Mouse (Mus musculus) urinary bladder, postnatal 25 days (tissue): ENCODE results near the gene Tmem94.

ENCODE experiments used
- DNase-seq: peaks from one replicate; pipeline ENCODE4 v3.0.0; 2022; ENCODE audit warnings: low spot score

Gene Tmem94

DNA sequence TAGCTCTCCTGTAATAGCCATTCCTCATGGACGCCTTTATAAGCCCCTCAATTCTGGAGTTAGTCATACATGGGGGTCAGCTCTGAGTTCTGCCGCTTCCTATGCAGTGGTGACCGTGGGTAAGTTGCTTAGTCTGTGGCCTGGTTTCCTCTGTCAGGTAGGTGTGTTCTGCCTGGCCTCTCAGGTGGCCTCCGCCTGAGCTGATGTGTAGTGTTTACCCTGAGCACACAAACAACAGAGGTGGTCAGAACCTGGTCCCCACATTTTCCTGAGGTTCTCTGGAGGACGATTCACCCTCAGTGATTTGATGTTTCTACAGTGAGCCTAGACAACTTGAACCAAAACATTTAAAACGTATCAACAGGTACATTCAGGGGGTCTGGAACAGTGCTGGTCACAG lies 66.8 kb downstream of the Tmem94 start:
- no peak for DNase-seq

DNA sequence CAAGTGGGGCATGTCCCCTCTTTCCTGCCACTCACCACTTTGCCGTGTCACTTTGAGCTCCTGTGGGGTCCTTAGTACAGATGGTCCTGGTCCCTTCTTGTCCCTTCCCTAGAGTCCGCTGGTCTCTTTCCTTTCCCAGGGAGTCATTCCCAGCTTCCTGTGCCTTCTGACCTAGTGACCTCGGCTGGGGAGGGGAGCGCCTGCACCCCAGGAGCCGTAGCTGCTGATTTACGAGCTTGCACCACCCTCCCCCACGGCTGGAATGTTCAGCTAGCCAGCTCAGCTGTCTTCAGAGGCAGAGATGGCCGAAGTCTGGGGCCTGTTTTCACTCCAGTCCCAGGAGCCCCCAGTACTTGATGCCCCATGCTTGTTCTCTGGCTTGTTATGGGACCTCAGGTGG lies 67.3 kb downstream of the Tmem94 start:
- peak; percentile 43 for DNase-seq

- DNase-seq: no peak
Measured at GRCm38 (mm10) chr11:115833021-115833513, 67.8 kb downstream of the Tmem94 start.

DNA sequence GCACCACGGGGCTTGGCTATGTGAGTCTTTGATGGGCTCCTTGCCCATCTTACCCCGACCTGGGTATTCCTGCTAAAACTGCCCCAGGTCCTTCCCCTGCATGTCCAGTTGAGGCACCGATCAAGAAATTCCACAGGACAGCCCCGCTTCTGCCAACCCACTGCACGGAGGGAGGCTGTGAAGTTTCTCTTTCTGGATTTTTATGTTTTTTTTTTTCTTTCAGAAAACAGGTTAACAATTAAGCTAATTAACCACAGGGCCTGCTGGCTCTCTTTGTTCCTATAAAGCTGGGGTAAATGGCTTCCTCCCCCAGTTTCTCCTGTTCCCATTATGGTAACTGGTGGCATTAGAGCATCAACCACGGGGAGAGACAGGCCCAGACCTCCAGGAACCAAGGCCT lies 68.8 kb downstream of the Tmem94 start:
- no peak for DNase-seq

DNA sequence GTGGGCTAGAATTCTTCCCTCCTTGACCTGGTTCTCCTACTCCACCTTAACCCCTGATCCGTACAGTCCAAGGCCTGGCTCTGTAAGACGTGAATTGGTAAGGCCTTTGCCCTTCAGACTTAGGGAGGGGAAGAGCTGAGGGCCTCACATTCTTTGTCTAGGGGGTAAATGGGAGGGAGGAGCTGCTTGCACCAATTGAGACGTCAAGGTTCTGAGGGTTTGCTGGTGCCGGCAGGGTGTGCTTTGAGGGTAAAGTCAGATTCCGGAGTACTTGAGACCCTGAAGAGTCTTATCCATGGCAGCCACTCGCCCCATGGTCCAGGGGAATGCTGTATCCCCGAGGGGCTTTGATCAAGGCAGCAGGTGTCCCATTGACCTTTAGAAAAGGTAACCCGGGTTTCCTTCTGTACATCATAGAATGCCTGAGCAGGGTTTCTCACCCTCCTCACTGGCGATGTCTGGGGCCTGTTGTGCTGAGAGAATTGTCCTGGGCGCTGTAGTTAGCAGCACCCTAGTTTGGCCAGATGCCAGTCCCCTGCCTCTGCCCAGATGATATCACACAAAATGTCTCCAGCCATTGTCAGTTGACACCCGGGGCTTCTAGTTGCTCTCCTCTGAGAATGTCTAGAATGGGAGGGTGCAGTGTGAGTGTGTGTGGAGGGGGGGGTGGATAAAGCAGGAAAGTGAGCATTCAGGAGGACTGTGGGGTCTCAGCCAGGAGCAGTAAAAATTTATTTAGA lies 71.6 kb downstream of the Tmem94 start:
- no peak for DNase-seq

- no peak for DNase-seq
Measured at GRCm38 (mm10) chr11:115837606-115838345, 72.5 kb downstream of the Tmem94 start.

- no peak for DNase-seq
Measured at GRCm38 (mm10) chr11:115838895-115839311, 73.7 kb downstream of the Tmem94 start.

DNA sequence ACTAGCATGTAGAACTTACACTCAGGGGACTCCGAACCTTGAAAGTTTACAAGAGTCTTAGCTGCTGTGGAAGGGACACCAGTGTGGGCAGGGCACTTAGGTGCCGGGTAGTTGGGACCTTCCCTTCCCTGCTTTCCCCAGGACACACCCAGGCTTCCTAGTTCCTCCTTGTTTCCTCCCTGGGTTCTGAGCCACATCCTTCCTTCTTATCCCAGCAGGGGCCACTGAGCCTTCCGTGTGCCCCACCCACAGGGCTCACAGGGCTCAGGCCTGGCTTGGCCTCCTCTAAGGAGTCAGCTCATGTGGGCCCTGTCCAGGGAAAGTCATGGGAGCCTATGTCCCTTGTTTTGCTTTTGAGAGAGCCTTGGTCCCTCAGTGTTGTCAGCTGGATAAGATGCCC lies 74.5 kb downstream of the Tmem94 start:
- DNase-seq: no peak

GRCm38 (mm10) chr11:115841044-115841443 lies 75.8 kb downstream of the Tmem94 start:
- no peak for DNase-seq

DNA sequence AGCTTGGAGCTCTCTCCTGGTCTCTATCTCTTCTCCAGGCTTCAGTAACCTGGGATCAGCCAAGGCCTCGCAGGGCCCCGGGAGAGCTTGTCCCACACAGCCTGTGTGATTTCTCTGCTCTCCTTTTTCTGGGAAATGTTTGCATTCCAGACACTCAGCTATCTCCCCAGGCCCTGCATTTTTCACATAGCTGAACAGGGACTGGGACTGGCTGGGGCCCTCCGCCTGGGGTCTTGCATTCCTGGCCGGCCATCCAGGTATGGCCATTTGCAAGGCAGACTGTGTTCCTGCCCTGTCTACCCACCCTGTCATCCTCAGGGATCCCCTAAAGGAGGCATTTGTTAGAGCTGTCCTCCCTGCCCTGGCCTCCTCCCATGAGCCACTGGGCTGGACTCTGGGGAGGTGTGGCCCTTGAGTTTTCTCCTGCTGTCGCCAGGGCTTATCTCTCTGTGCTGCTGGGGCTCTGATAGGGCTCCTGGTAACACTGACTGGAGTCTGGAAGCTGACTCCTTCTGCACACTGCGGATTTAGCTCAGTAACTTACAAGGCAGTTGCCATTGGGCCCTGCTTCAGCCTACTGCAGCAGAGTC lies 76.8 kb downstream of the Tmem94 start:
- DNase-seq: no peak

DNA sequence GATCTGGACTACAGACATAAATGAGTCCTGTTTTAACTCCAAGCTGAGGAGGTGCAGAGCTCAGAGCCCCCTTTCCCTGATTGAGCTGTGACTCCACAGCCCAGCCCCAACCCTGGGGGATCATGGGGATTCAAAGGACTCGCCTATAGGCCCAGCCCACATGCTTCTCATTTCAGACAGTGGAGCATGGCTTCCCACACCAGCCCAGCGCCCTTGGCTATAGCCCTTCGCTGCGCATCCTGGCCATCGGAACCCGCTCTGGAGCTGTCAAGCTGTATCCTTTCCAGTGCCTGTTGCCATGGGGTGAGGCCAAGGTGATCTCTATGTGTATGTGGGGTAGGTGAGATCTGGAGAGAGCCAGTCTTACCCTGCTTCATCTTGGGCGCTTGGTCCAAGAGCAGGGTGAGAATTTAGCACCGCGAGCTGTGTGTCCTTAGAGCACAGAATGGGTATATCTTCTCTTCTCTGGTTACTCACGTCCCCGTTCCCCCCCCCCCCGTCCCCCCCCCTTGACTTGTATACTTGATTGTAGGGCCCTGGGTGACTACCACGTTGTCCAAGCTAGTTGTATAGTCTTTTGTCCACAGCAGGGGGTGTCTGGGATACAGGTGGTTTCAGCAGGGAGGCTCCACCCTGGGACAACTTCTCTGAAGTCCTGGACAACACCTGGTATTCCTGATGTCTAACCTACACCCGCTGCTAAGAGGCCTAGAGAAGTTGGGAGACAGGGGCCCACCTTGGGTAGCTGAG lies 78.1 kb downstream of the Tmem94 start:
- DNase-seq: no peak

GRCm38 (mm10) chr11:115843891-115844239 lies 78.6 kb downstream of the Tmem94 start:
- DNase-seq: no peak

- no peak for DNase-seq
Measured at GRCm38 (mm10) chr11:115844240-115844639, 79.0 kb downstream of the Tmem94 start.

DNA sequence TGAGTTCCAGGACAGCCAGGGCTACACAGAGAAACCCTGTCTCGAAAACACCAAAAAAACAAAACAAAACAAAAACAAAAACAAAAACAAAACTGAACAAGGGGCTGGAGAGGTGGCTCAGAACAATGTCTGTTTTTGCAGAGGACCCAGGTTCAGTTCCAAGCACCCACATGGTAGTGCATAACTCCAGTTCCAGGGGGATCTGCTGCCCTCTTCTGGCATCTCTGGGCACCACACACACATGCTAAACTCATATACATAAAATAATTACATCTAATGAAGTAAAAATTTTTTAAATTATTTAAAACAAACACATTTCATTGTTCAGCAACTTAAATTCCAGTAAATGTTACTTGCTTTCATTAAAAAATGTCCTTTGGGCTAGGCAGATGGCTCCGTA lies 80.6 kb downstream of the Tmem94 start:
- DNase-seq: no peak
